Comparison of ENCODE assay signal across 15 mouse cellular contexts in genomic region chr9:96904360-96905355, GRCm38 (mm10). TPM values are rescaled to one million over a fixed set of nuclear protein-coding genes. Genes with fewer than 3 reads are reported as not detected.
A peak's percentile ranks its signal among the peaks of the same experiment; 100 is the strongest.
DNase-seq lines count a peak whose midpoint lies in the region; ATAC-seq lines count a peak whose summit lies in the region.
"Had no signal": no experiment of that assay in that cellular context is flagged by ENCODE, and none has a peak within 500 bp of the region (broad histone marks: within the 10 kb centered on the region; RNA-seq: fewer than 3 reads in every experiment).

No protein-coding gene starts in this region.

- no peak overlapping the region for H3K27ac ChIP-seq in midbrain, embryonic 11.5 days (ENCODE audit: low read depth, low read length)
- H3K27ac ChIP-seq in midbrain, embryonic 10.5 days (replicated peaks), result no peak overlapping the region
- H3K27ac ChIP-seq in forebrain, embryonic 16.5 days (ENCODE audit: low read length), result peak overlapping the region; percentile 42; the same call in 1 of the 2 replicates
- H3K27ac ChIP-seq in neural tube, embryonic 14.5 days (ENCODE audit: low read depth, low read length), result no peak overlapping the region
- H3K27ac ChIP-seq: limb, embryonic 12.5 days; liver, embryonic 15.5 days had no signal

- H3K27me3 ChIP-seq in midbrain, embryonic 11.5 days (ENCODE audit: control insufficient read depth, insufficient read depth, low read length), result no peaks in the 10 kb centered on the region
- H3K27me3 ChIP-seq in midbrain, embryonic 10.5 days (ENCODE audit: low read depth, poor library complexity, severe bottlenecking), result no peaks in the 10 kb centered on the region
- H3K27me3 ChIP-seq in forebrain, embryonic 16.5 days (replicated peaks; ENCODE audit: control insufficient read depth, insufficient read depth, low read length), result no peaks in the 10 kb centered on the region
- no peaks in the 10 kb centered on the region for H3K27me3 ChIP-seq in neural tube, embryonic 14.5 days (ENCODE audit: control insufficient read depth, insufficient read depth, low read length)
- H3K27me3 ChIP-seq: limb, embryonic 12.5 days; liver, embryonic 15.5 days had no signal

- peak; percentile 63; the same call in 1 of the 2 replicates for ATAC-seq in midbrain, embryonic 11.5 days (ENCODE audit: low FRiP score)
- peak; percentile 61 for ATAC-seq in forebrain, embryonic 16.5 days
- ATAC-seq in neural tube, embryonic 14.5 days (ENCODE audit: low read depth), result peak; percentile 72; the same call in 1 of the 2 replicates

- DNase-seq in midbrain, embryonic 11.5 days (ENCODE audit: low spot score, missing footprints), result no peak
- DNase-seq in midbrain, embryonic 10.5 days (ENCODE audit: low spot score), result no peak
- peak; percentile 67 for DNase-seq in large intestine, adult 2 months (ENCODE audit: low read depth, low spot score)
- no peak for DNase-seq in frontal cortex, postnatal 10 days (ENCODE audit: low spot score in 2 of 2)
- DNase-seq in embryo, embryonic 11 days, result no peak
- DNase-seq: cerebellum, adult 9-10 months; heart, adult 11 months; lung, postnatal 14 days; right cerebral cortex, postnatal 14 days; thymus, adult 2 months had no signal

- no peak overlapping the region for H3K4me3 ChIP-seq in midbrain, embryonic 11.5 days (ENCODE audit: low read depth, low read length)
- H3K4me3 ChIP-seq in midbrain, embryonic 10.5 days, result no peak overlapping the region
- no peak overlapping the region for H3K4me3 ChIP-seq in forebrain, embryonic 16.5 days (replicated peaks; ENCODE audit: low read length)
- no peak overlapping the region for H3K4me3 ChIP-seq in neural tube, embryonic 14.5 days (ENCODE audit: low read depth, low read length)
- H3K4me3 ChIP-seq: limb, embryonic 12.5 days; liver, embryonic 15.5 days had no signal

- H3K4me1 ChIP-seq in midbrain, embryonic 11.5 days (ENCODE audit: control insufficient read depth, insufficient read depth, low read length), result no peaks in the 10 kb centered on the region
- no peaks in the 10 kb centered on the region for H3K4me1 ChIP-seq in midbrain, embryonic 10.5 days
- peaks cover 5% of the 10 kb centered on the region for H3K4me1 ChIP-seq in forebrain, embryonic 16.5 days (replicated peaks; ENCODE audit: control insufficient read depth, insufficient read depth, low read length)
- H3K4me1 ChIP-seq in neural tube, embryonic 14.5 days (ENCODE audit: control insufficient read depth, insufficient read depth, low read length), result no peaks in the 10 kb centered on the region
- H3K4me1 ChIP-seq: limb, embryonic 12.5 days; liver, embryonic 15.5 days had no signal

- no peaks in the 10 kb centered on the region for H3K9me3 ChIP-seq in midbrain, embryonic 11.5 days (ENCODE audit: control insufficient read depth, low read length)
- no peaks in the 10 kb centered on the region for H3K9me3 ChIP-seq in midbrain, embryonic 10.5 days (replicated peaks)
- H3K9me3 ChIP-seq in forebrain, embryonic 16.5 days (ENCODE audit: control insufficient read depth, low read length), result no peaks in the 10 kb centered on the region
- no peaks in the 10 kb centered on the region for H3K9me3 ChIP-seq in neural tube, embryonic 14.5 days (ENCODE audit: control insufficient read depth, low read length)
- H3K9me3 ChIP-seq: G1E; limb, embryonic 12.5 days; liver, embryonic 15.5 days had no signal

- H3K36me3 ChIP-seq in midbrain, embryonic 11.5 days (ENCODE audit: control insufficient read depth, insufficient read depth, low read length), result no peaks in the 10 kb centered on the region
- no peaks in the 10 kb centered on the region for H3K36me3 ChIP-seq in midbrain, embryonic 10.5 days
- no peaks in the 10 kb centered on the region for H3K36me3 ChIP-seq in forebrain, embryonic 16.5 days (ENCODE audit: control insufficient read depth, insufficient read depth)
- H3K36me3 ChIP-seq in neural tube, embryonic 14.5 days (ENCODE audit: control insufficient read depth, insufficient read depth, low read length), result no peaks in the 10 kb centered on the region
- H3K36me3 ChIP-seq: G1E; limb, embryonic 12.5 days; liver, embryonic 15.5 days had no signal

- 77% methylated on average over 7 of the region's 7 CpGs for WGBS in midbrain, embryonic 11.5 days
- 84% methylated on average over 7 of the region's 7 CpGs for WGBS in midbrain, embryonic 10.5 days
- 61% methylated on average over 7 of the region's 7 CpGs for WGBS in forebrain, embryonic 16.5 days
- WGBS in large intestine, adult 2 months, result 22% methylated on average over 7 of the region's 7 CpGs
- 36% methylated on average over 7 of the region's 7 CpGs for WGBS in neural tube, embryonic 14.5 days

- no peak overlapping the region for H3K9ac ChIP-seq in midbrain, embryonic 11.5 days (ENCODE audit: low read length)
- H3K9ac ChIP-seq in forebrain, embryonic 16.5 days (replicated peaks; ENCODE audit: low read depth, low read length), result no peak overlapping the region
- no peak overlapping the region for H3K9ac ChIP-seq in neural tube, embryonic 14.5 days (replicated peaks; ENCODE audit: low read depth, low read length)
- H3K9ac ChIP-seq: limb, embryonic 12.5 days; liver, embryonic 15.5 days had no signal

- no peak overlapping the region for H3K4me2 ChIP-seq in midbrain, embryonic 11.5 days
- H3K4me2 ChIP-seq in forebrain, embryonic 16.5 days (ENCODE audit: low read length), result no peak overlapping the region
- no peak overlapping the region for H3K4me2 ChIP-seq in neural tube, embryonic 14.5 days (ENCODE audit: low read depth, low read length)
- H3K4me2 ChIP-seq: limb, embryonic 12.5 days; liver, embryonic 15.5 days had no signal

RNA-seq across cellular contexts. Expression of gene Pxylp1, which starts 12.2 kb away (rescaled TPM):
- 63.8 and 71.8 TPM in 2 replicates for polyA plus RNA-seq in midbrain, embryonic 11.5 days (2014; fragmentation: Nextera tagmentation; extraction: Ambion mirVana)
- polyA plus RNA-seq in midbrain, embryonic 10.5 days (2016; fragmentation: Nextera tagmentation; extraction: Ambion mirVana), result 49.1 and 56.6 TPM in 2 replicates
- 32.5 and 33.3 TPM in 2 replicates for polyA plus RNA-seq in forebrain, embryonic 16.5 days (2015; fragmentation: Nextera tagmentation; extraction: Ambion mirVana)
- polyA plus RNA-seq in large intestine, adult 2 months (2012; rRNA removed), result 17.3 and 18.7 TPM in 2 replicates
- polyA plus RNA-seq in neural tube, embryonic 14.5 days (2014; fragmentation: Nextera tagmentation; extraction: Ambion mirVana), result 29.5 and 30.3 TPM in 2 replicates
- polyA plus RNA-seq: G1E had no signal
